Mouse (Mus musculus) activated CD4-positive, CD25-positive, alpha-beta regulatory T cell, adult 9 weeks (primary cell): ENCODE results near the gene Mup8. TPM values are rescaled to one million over a fixed set of nuclear protein-coding genes. Genes with fewer than 3 reads are reported as not detected.

Experiments
- polyA plus RNA-seq: library from polyadenylated mRNA; unstranded; fragments of 100-300 nt; shearing (Covaris generic); gene quantifications from one replicate; pipeline ENCODE4 v1.2.1, GENCODE M21; 2017

The Mup8 gene
- polyA plus RNA-seq: not detected

DNA sequence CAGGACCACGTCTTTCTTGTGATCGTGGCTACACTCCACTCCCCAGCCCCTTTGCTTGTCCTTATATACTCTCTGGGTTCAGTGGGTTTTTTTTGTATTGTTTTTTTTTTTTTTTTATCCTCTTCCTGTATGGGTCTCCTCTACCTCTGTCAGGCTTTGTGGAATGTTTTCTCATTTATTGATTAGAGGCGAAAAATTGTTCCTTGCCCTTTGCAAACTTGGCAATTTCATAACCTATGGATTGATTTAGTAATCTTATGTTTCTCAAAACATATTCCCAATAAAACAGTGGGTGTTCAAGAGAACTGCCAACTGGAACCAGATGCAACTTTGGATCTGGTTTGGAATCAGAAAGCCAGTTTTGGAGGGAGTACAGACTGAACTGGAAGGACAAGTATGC is at the start of gene Mup8:
Mup8 (minus strand) TSS at position 101 of the 400 bp plus-strand sequence.

Other genes starting within 250 kb of the Mup8 start
- gene Mup7, start 152.1 kb downstream of the Mup8 start, polyA plus RNA-seq: not detected
- gene Mup2, start 68.3 kb downstream of the Mup8 start, polyA plus RNA-seq: not detected
- gene Mup9, start 199.4 kb upstream of the Mup8 start, polyA plus RNA-seq: not detected